Mouse (Mus musculus) thymus, adult 2 months (tissue): ENCODE measurements around the gene Gm17387. TPM values are rescaled to one million over a fixed set of nuclear protein-coding genes. Genes with fewer than 3 reads are reported as not detected.

Experiments
- DNase-seq: peaks from one replicate; pipeline ENCODE4 v3.0.0; 2021
- H3K27ac ChIP-seq: fragments of 200-500 bp; 2 replicates; pipeline ENCODE4 v1.5.1; 2012; ENCODE audit warnings: low read length, control low read depth; ENCODE audit not compliant: control insufficient read depth, insufficient read depth
- H3K27me3 ChIP-seq: fragments of 200-500 bp; 2 replicates; pipeline ENCODE4 v1.6.1; 2012; ENCODE audit warnings: mild to moderate bottlenecking, low read length, moderate library complexity, mixed read lengths; ENCODE audit not compliant: control insufficient read depth, insufficient read depth
- H3K36me3 ChIP-seq: fragments of 200-500 bp; 2 replicates; pipeline ENCODE4 v1.6.1; 2012; ENCODE audit warnings: mild to moderate bottlenecking, low read length, moderate library complexity; ENCODE audit not compliant: control insufficient read depth, insufficient read depth
- H3K4me1 ChIP-seq: fragments of 200-500 bp; replicated peaks from 2 replicates; pipeline ENCODE4 v1.6.1; 2012; ENCODE audit warnings: low read length; ENCODE audit not compliant: control insufficient read depth, insufficient read depth
- H3K4me3 ChIP-seq: fragments of 200-500 bp; 2 replicates; pipeline ENCODE4 v1.5.1; 2012; ENCODE audit warnings: mild to moderate bottlenecking, low read length, control low read depth, moderate library complexity; ENCODE audit not compliant: control insufficient read depth, insufficient read depth
- CTCF ChIP-seq: fragments of 200-500 bp; IDR thresholded peaks from 2 replicates; pipeline ENCODE4 v1.5.1; 2012; ENCODE audit warnings: mild to moderate bottlenecking, control low read depth, low read length, moderate library complexity, borderline replicate concordance; ENCODE audit not compliant: control insufficient read depth, poor library complexity, insufficient read depth; ENCODE audit errors: extremely low read depth
- POLR2A ChIP-seq: fragments of 200-500 bp; IDR thresholded peaks from 2 replicates; pipeline ENCODE4 v1.6.1; 2012; ENCODE audit warnings: mild to moderate bottlenecking, low read length, control low read depth, moderate library complexity; ENCODE audit not compliant: control insufficient read depth, poor library complexity, insufficient read depth; ENCODE audit errors: extremely low read depth
- WGBS: fragments of 180-500 bp; shearing (Covaris S2); methylation state at CpG from one replicate; pipeline ENCODE4 v1.1.7; 2018; 5-methylcytosine and 5-hydroxymethylcytosine counted together
- polyA plus RNA-seq: library from polyadenylated mRNA; depleted of rRNA; stranded (reverse); fragments of >200 nt; gene quantifications from 2 replicates; pipeline ENCODE4 v1.2.3, GENCODE M21; 2012; rRNA removed

Gm17387 gene
- polyA plus RNA-seq, 1 experiment: not detected

DNA sequence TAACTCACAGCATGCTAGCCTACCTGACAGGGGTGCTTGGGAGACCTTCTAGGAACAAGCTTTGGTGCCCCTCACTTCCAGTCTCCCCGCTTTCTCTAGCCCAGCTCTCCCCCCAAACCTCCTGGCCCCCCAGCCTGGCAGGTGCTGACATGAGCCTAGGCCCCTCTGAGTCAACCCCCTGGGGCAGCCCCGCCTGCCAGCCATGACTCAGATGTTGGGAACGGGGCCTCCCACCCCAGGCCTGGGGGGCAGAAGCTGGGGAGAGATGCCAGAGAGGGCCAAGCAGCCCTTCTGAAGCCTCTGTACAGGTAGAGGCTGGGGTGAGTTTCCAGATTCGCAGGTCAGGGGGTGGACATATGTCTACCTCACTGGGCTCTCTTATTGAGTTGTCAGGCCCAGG, 49.9 kb downstream of the Gm17387 start:
- no peak overlapping the region for H3K4me3 ChIP-seq
- no peak for DNase-seq
- WGBS: 93% methylated on average over 4 of the region's 4 CpGs
- no peak overlapping the region for H3K27ac ChIP-seq
- no peaks in the 10 kb centered on the region for H3K36me3 ChIP-seq
- H3K4me1 ChIP-seq: peaks cover 3% of the 10 kb centered on the region
- no peaks in the 10 kb centered on the region for H3K27me3 ChIP-seq
- TF ChIP-seq POLR2A (no peak), CTCF (no peak)

Other genes starting within 250 kb of the Gm17387 start
- 0.27 TPM in 1 of 2 replicates, not detected in the other for gene Syce1, start 241.3 kb upstream of the Gm17387 start, polyA plus RNA-seq
- gene Zfp941, start 207.0 kb upstream of the Gm17387 start, polyA plus RNA-seq: 0.04 and 0.22 TPM in 2 replicates
- gene Urah, start 194.1 kb upstream of the Gm17387 start, polyA plus RNA-seq: 12.9 and 15.9 TPM in 2 replicates
- 2.0 and 3.2 TPM in 2 replicates for gene Scgb1c1, start 183.6 kb upstream of the Gm17387 start, polyA plus RNA-seq
- 0.20 TPM in 1 of 2 replicates, not detected in the other for gene Odf3, start 181.3 kb upstream of the Gm17387 start, polyA plus RNA-seq
- gene Gm45785, start 172.8 kb upstream of the Gm17387 start, polyA plus RNA-seq: not detected in 2 replicates
- 175 and 181 TPM in 2 replicates for gene Ric8a, start 172.2 kb upstream of the Gm17387 start, polyA plus RNA-seq
- 26.5 and 31.8 TPM in 2 replicates for gene Bet1l, start 171.6 kb upstream of the Gm17387 start, polyA plus RNA-seq
- gene Psmd13, start 147.2 kb upstream of the Gm17387 start, polyA plus RNA-seq: 99.7 and 100 TPM in 2 replicates
- gene Sirt3, start 146.8 kb upstream of the Gm17387 start, polyA plus RNA-seq: 23.1 and 27.6 TPM in 2 replicates
- 159 and 231 TPM in 2 replicates for gene Cox8b, start 128.7 kb upstream of the Gm17387 start, polyA plus RNA-seq
- 0.32 and 0.71 TPM in 2 replicates for gene Nlrp6, start 108.2 kb upstream of the Gm17387 start, polyA plus RNA-seq
- gene Pgghg, start 87.7 kb upstream of the Gm17387 start, polyA plus RNA-seq: 60.1 and 68.6 TPM in 2 replicates
- gene Ifitm5, start 78.8 kb upstream of the Gm17387 start, polyA plus RNA-seq: 0.43 and 0.81 TPM in 2 replicates
- gene Gm45717, start 73.2 kb upstream of the Gm17387 start, polyA plus RNA-seq: not detected in 2 replicates
- 207 and 296 TPM in 2 replicates for gene Ifitm2, start 73.1 kb upstream of the Gm17387 start, polyA plus RNA-seq
- 39.0 and 60.9 TPM in 2 replicates for gene Ifitm1, start 61.9 kb upstream of the Gm17387 start, polyA plus RNA-seq
- 309 and 397 TPM in 2 replicates for gene Ifitm3, start 18.4 kb upstream of the Gm17387 start, polyA plus RNA-seq
- 4.7 and 5.9 TPM in 2 replicates for gene Ifitm6, start 11.2 kb upstream of the Gm17387 start, polyA plus RNA-seq
- 1.4 and 1.6 TPM in 2 replicates for gene B4galnt4, start 32.0 kb downstream of the Gm17387 start, polyA plus RNA-seq
- 46.8 and 49.9 TPM in 2 replicates for gene Pkp3, start 49.1 kb downstream of the Gm17387 start, polyA plus RNA-seq
- gene Sigirr, start 71.4 kb downstream of the Gm17387 start, polyA plus RNA-seq: 62.4 and 67.3 TPM in 2 replicates
- gene Ano9, start 88.7 kb downstream of the Gm17387 start, polyA plus RNA-seq: 1.5 and 2.9 TPM in 2 replicates
- 29.9 and 33.8 TPM in 2 replicates for gene Ptdss2, start 93.3 kb downstream of the Gm17387 start, polyA plus RNA-seq
- gene Rnh1, start 143.7 kb downstream of the Gm17387 start, polyA plus RNA-seq: 59.0 and 75.9 TPM in 2 replicates
- 65.6 and 77.9 TPM in 2 replicates for gene Hras, start 164.9 kb downstream of the Gm17387 start, polyA plus RNA-seq
- gene Lrrc56, start 165.0 kb downstream of the Gm17387 start, polyA plus RNA-seq: 7.1 and 7.4 TPM in 2 replicates
- gene Lmntd2, start 184.9 kb downstream of the Gm17387 start, polyA plus RNA-seq: 4.6 and 5.5 TPM in 2 replicates
- 29.8 TPM in 2 replicates for gene Rassf7, start 186.7 kb downstream of the Gm17387 start, polyA plus RNA-seq
- 64.1 and 80.2 TPM in 2 replicates for gene Phrf1, start 199.7 kb downstream of the Gm17387 start, polyA plus RNA-seq
- gene Irf7, start 237.3 kb downstream of the Gm17387 start, polyA plus RNA-seq: 219 and 278 TPM in 2 replicates
- 2.2 and 2.7 TPM in 2 replicates for gene Cdhr5, start 247.7 kb downstream of the Gm17387 start, polyA plus RNA-seq